Mouse (Mus musculus) olfactory bulb, adult 2 months (tissue): ENCODE data around the gene Grid2.

Source experiments
- CTCF ChIP-seq: fragments of 200-500 bp; IDR thresholded peaks from 2 replicates; pipeline ENCODE4 v1.5.1; 2012; ENCODE audit warnings: low read depth, mild to moderate bottlenecking, low read length, moderate library complexity; ENCODE audit not compliant: insufficient read depth
- POLR2A ChIP-seq: fragments of 200-500 bp; IDR thresholded peaks from 2 replicates; pipeline ENCODE4 v1.6.1; 2012; ENCODE audit warnings: mild to moderate bottlenecking, low read depth, low read length, moderate library complexity; ENCODE audit not compliant: insufficient read depth

GRCm38 (mm10) chr6:64730030-64730429 lies 1474.4 kb downstream of the Grid2 start:
- no peak for TF ChIP-seq POLR2A
- no peak for TF ChIP-seq CTCF
